Mouse (Mus musculus) CD4-positive, CD25-positive, alpha-beta regulatory T cell, adult 2 months (primary cell): ENCODE measurements around the gene Shprh.
"Not testable (repeated sequence)": the region's sequence is repeated elsewhere in the genome, so short reads cannot be mapped to it uniquely, and the experiment has no call there.

Experiments used
- DNase-seq: peaks from one replicate; pipeline ENCODE4 v3.0.0-alpha.2; 2012; ENCODE audit warnings: low read depth, low spot score

The Shprh gene

GRCm38 (mm10) chr10:11242988-11243387 lies 93.8 kb downstream of the Shprh start:
- not testable (repeated sequence) for DNase-seq

- DNase-seq, result no peak
These were observed 99.0 kb downstream of the Shprh start for GRCm38 (mm10) chr10:11248210-11248609.

- no peak for DNase-seq
These were observed 101.2 kb downstream of the Shprh start for GRCm38 (mm10) chr10:11250247-11250997.

GRCm38 (mm10) chr10:11253581-11253980 lies 104.4 kb downstream of the Shprh start:
- not testable (repeated sequence) for DNase-seq

GRCm38 (mm10) chr10:11260119-11260518 lies 110.9 kb downstream of the Shprh start:
- no peak for DNase-seq

- DNase-seq, result not testable (repeated sequence)
These were observed 113.1 kb downstream of the Shprh start for GRCm38 (mm10) chr10:11262292-11262691.

- DNase-seq, result not testable (repeated sequence)
These were observed 114.6 kb downstream of the Shprh start for GRCm38 (mm10) chr10:11263795-11264194.
